10 mouse cellular contexts compared by ENCODE assay signal in genomic region chr13:32479118-32479818, GRCm38 (mm10).
DNase-seq lines count a peak whose midpoint lies in the region; ATAC-seq lines count a peak whose summit lies in the region.
"Had no signal": no experiment of that assay in that cellular context is flagged by ENCODE, and none has a peak within 500 bp of the region (broad histone marks: within the 10 kb centered on the region; RNA-seq: fewer than 3 reads in every experiment).

No protein-coding gene starts in this region.

- H3K27ac ChIP-seq in heart, embryonic 10.5 days, result no peak overlapping the region
- H3K27ac ChIP-seq: hindbrain, embryonic 10.5 days; liver, embryonic 15.5 days had no signal

- WGBS in heart, embryonic 10.5 days, result 77% methylated on average over 8 of the region's 8 CpGs

- no peaks in the 10 kb centered on the region for H3K4me1 ChIP-seq in heart, embryonic 10.5 days
- H3K4me1 ChIP-seq: liver, embryonic 15.5 days had no signal

- no peaks in the 10 kb centered on the region for H3K9me3 ChIP-seq in heart, embryonic 10.5 days
- H3K9me3 ChIP-seq: hindbrain, embryonic 10.5 days; liver, embryonic 15.5 days had no signal

- H3K36me3 ChIP-seq in heart, embryonic 10.5 days, result no peaks in the 10 kb centered on the region
- H3K36me3 ChIP-seq: hindbrain, embryonic 10.5 days; liver, embryonic 15.5 days had no signal

- H3K27me3 ChIP-seq in heart, embryonic 10.5 days (ENCODE audit: insufficient read depth, poor library complexity, severe bottlenecking), result peaks cover 6% of the 10 kb centered on the region; the same call in 1 of the 2 replicates
- H3K27me3 ChIP-seq: liver, embryonic 15.5 days had no signal

- DNase-seq in heart, adult 18-20 months, result peak; percentile 75 to 84
- no peak for DNase-seq in heart, embryonic 10.5 days (ENCODE audit: low spot score)
- DNase-seq in NIH3T3 (ENCODE audit: low read depth), result peak; percentile 85
- DNase-seq in gastrocnemius, postnatal 10 days, result peak; percentile 40
- peak; percentile 12 to 44 for DNase-seq in layer of hippocampus, adult 8-10 months (ENCODE audit: low spot score in 2 of 2)
- no peak for DNase-seq in thymus, postnatal 0 days (ENCODE audit: low spot score)
- no peak for DNase-seq in spleen, postnatal 14 days (ENCODE audit: low spot score in 2 of 2)

- H3K4me3 ChIP-seq in heart, embryonic 10.5 days, result no peak overlapping the region
- H3K4me3 ChIP-seq: hindbrain, embryonic 10.5 days; liver, embryonic 15.5 days had no signal

- no peak for ATAC-seq in erythroblast, adult 5-6 weeks (replicated peaks; ENCODE audit: low FRiP score, poor library complexity, severe bottlenecking)

Comparison
In these comparisons a context has a peak if more than half of its experiments do, and no peak if none do; other contexts are left out.
1. DNase-seq: peak in heart, adult 18-20 months (2 of 2), NIH3T3 (single experiment), gastrocnemius, postnatal 10 days (single experiment) and layer of hippocampus, adult 8-10 months (2 of 2); none in heart, embryonic 10.5 days (single experiment), thymus, postnatal 0 days (single experiment) and spleen, postnatal 14 days (0 of 2).